Mouse (Mus musculus) spleen, adult 18-20 months (tissue): Measurements from ENCODE around the gene Ypel3.
A peak's percentile ranks its signal among the peaks of the same experiment; 100 is the strongest.

Experiments
- DNase-seq, 2 experiments: peaks; one replicate each; pipeline ENCODE4 v3.0.0; 2022; ENCODE audit warnings: mixed read lengths in 2 of 2

Gene Ypel3

GRCm38 (mm10) chr7:126817595-126817994 lies 40.8 kb downstream of the Ypel3 start:
- DNase-seq: no peak

GRCm38 (mm10) chr7:126818818-126819217 lies 42.1 kb downstream of the Ypel3 start:
- DNase-seq: no peak

- peak; percentile 55 to 80 for DNase-seq
These were observed 45.2 kb downstream of the Ypel3 start for GRCm38 (mm10) chr7:126821835-126822511.

- no peak for DNase-seq
These were observed 46.0 kb downstream of the Ypel3 start for GRCm38 (mm10) chr7:126822741-126823140.

GRCm38 (mm10) chr7:126823202-126823711 lies 46.5 kb downstream of the Ypel3 start:
- DNase-seq: no peak

GRCm38 (mm10) chr7:126823940-126824339 lies 47.2 kb downstream of the Ypel3 start:
- no peak for DNase-seq

- no peak for DNase-seq
These were observed 48.6 kb downstream of the Ypel3 start for GRCm38 (mm10) chr7:126825403-126825802.

GRCm38 (mm10) chr7:126825952-126826351 lies 49.2 kb downstream of the Ypel3 start:
- no peak for DNase-seq
